ENCODE assay signal across 8 mouse cellular contexts in genomic region chr6:51379074-51379473, GRCm38 (mm10). TPM values are rescaled to one million over a fixed set of nuclear protein-coding genes. Genes with fewer than 3 reads are reported as not detected.
DNase-seq lines count a peak whose midpoint lies in the region; ATAC-seq and TF ChIP-seq lines count a peak whose summit lies in the region.

No protein-coding gene starts in this region.

- DNase-seq in layer of hippocampus, adult 2 months (ENCODE audit: low spot score in 2 of 2) = no peak
- no peak for DNase-seq in layer of hippocampus, postnatal 14 days (ENCODE audit: low spot score in 2 of 2)
- DNase-seq in spleen, adult 12 weeks (ENCODE audit: low spot score) = no peak
- DNase-seq in layer of hippocampus, adult 9-10 months (ENCODE audit: low spot score) = no peak
- DNase-seq in urinary bladder, adult 2 months (ENCODE audit: low spot score) = no peak

- H3K9ac ChIP-seq in embryonic facial prominence, embryonic 12.5 days = peak overlapping the region; percentile 52; the same call in 1 of the 2 replicates
- H3K9ac ChIP-seq in intestine, embryonic 15.5 days = peak overlapping the region; percentile 38
- H3K9ac ChIP-seq in neural tube, embryonic 13.5 days = peak overlapping the region; percentile 83

- ATAC-seq in embryonic facial prominence, embryonic 12.5 days (ENCODE audit: insufficient number of reproducible peaks, insufficient read depth, low FRiP score, low TSS enrichment) = no peak
- ATAC-seq in intestine, embryonic 15.5 days = 0 out of 2 replicates have a peak, but pooled peaks have one; percentile 57
- ATAC-seq in neural tube, embryonic 13.5 days (ENCODE audit: low read depth) = 0 out of 2 replicates have a peak, but pooled peaks have one; percentile 47

- peak overlapping the region; percentile 50 for H3K4me2 ChIP-seq in embryonic facial prominence, embryonic 12.5 days (replicated peaks)
- H3K4me2 ChIP-seq in intestine, embryonic 15.5 days (replicated peaks) = peak overlapping the region; percentile 58
- peak overlapping the region; percentile 58 for H3K4me2 ChIP-seq in neural tube, embryonic 13.5 days

- H3K27me3 ChIP-seq in embryonic facial prominence, embryonic 12.5 days = no peaks in the 10 kb centered on the region
- H3K27me3 ChIP-seq in intestine, embryonic 15.5 days (replicated peaks) = no peaks in the 10 kb centered on the region
- H3K27me3 ChIP-seq in neural tube, embryonic 13.5 days = no peaks in the 10 kb centered on the region

- H3K9me3 ChIP-seq in embryonic facial prominence, embryonic 12.5 days = no peaks in the 10 kb centered on the region
- H3K9me3 ChIP-seq in intestine, embryonic 15.5 days = no peaks in the 10 kb centered on the region
- H3K9me3 ChIP-seq in neural tube, embryonic 13.5 days = no peaks in the 10 kb centered on the region

- H3K27ac ChIP-seq in layer of hippocampus, adult 2 months = peak overlapping the region; percentile 93
- peak overlapping the region; percentile 77 for H3K27ac ChIP-seq in embryonic facial prominence, embryonic 12.5 days
- H3K27ac ChIP-seq in intestine, embryonic 15.5 days = peak overlapping the region; percentile 67; the same call in 1 of the 2 replicates
- H3K27ac ChIP-seq in neural tube, embryonic 13.5 days (replicated peaks) = peak overlapping the region; percentile 96

- no peak for TF ChIP-seq CTCF in layer of hippocampus, adult 2 months (conservative IDR thresholded peaks at IDR 0.05)

- no peaks in the 10 kb centered on the region for H3K36me3 ChIP-seq in embryonic facial prominence, embryonic 12.5 days
- no peaks in the 10 kb centered on the region for H3K36me3 ChIP-seq in intestine, embryonic 15.5 days
- no peaks in the 10 kb centered on the region for H3K36me3 ChIP-seq in neural tube, embryonic 13.5 days

- H3K4me1 ChIP-seq in embryonic facial prominence, embryonic 12.5 days = no peaks in the 10 kb centered on the region
- no peaks in the 10 kb centered on the region for H3K4me1 ChIP-seq in intestine, embryonic 15.5 days (replicated peaks)
- peaks cover 17% of the 10 kb centered on the region for H3K4me1 ChIP-seq in neural tube, embryonic 13.5 days (replicated peaks)

- H3K4me3 ChIP-seq in layer of hippocampus, adult 2 months = peak overlapping the region; percentile 59
- H3K4me3 ChIP-seq in embryonic facial prominence, embryonic 12.5 days = peak overlapping the region; percentile 31; the same call in 1 of the 2 replicates
- no peak overlapping the region; the same call in 1 of the 2 replicates for H3K4me3 ChIP-seq in intestine, embryonic 15.5 days (replicated peaks)
- H3K4me3 ChIP-seq in neural tube, embryonic 13.5 days = peak overlapping the region; percentile 40

- 9% methylated on average over 5 of the region's 5 CpGs for WGBS in embryonic facial prominence, embryonic 12.5 days
- WGBS in intestine, embryonic 15.5 days = 5% methylated on average over 5 of the region's 5 CpGs
- 13% methylated on average over 5 of the region's 5 CpGs for WGBS in neural tube, embryonic 13.5 days

RNA-seq across cellular contexts. Expression of gene Nfe2l3, which starts 53.4 kb away (rescaled TPM):
- 1 to 10 TPM; 2.8 to 3.0 TPM for total RNA-seq in layer of hippocampus, adult 2 months (2021)
- total RNA-seq in layer of hippocampus, postnatal 14 days (2021) = 1 to 10 TPM; 3.0 to 4.6 TPM
- polyA plus RNA-seq in embryonic facial prominence, embryonic 12.5 days (2016; fragmentation: Nextera tagmentation; extraction: Ambion mirVana) = 1.9 and 2.1 TPM in 2 replicates
- 1.9 TPM in 2 replicates for polyA plus RNA-seq in intestine, embryonic 15.5 days (2015; fragmentation: Nextera tagmentation; extraction: Ambion mirVana)
- polyA plus RNA-seq in neural tube, embryonic 13.5 days (2015; fragmentation: Nextera tagmentation; extraction: Ambion mirVana) = 2.8 and 3.2 TPM in 2 replicates
- 38.2 and 49.5 TPM in 2 replicates for polyA plus RNA-seq in urinary bladder, adult 2 months (2012; rRNA removed)
